Mouse (Mus musculus) hindbrain, embryonic 16.5 days (tissue): ENCODE data around the gene 3110082J24Rik. TPM values are rescaled to one million over a fixed set of nuclear protein-coding genes. Genes with fewer than 3 reads are reported as not detected.

Experiments used
- ATAC-seq: fragments of 200-750 bp; cut with Nextera tagmentation; 2 replicates; pipeline ENCODE4 v1.8.0; 2017; ENCODE audit warnings: moderate TSS enrichment, moderate library complexity
- H3K27ac ChIP-seq: fragments of 300-500 bp; sonication (generic); 2 replicates; pipeline ENCODE4 v1.5.1; 2014; ENCODE audit warnings: low read depth, mild to moderate bottlenecking, control low read depth, low read length, moderate library complexity
- H3K27me3 ChIP-seq: fragments of 300-500 bp; sonication (generic); replicated peaks from 2 replicates; pipeline ENCODE4 v1.6.1; 2014; ENCODE audit warnings: low read length; ENCODE audit not compliant: control insufficient read depth, insufficient read depth
- H3K36me3 ChIP-seq: fragments of 300-500 bp; sonication (generic); 2 replicates; pipeline ENCODE4 v1.6.1; 2014; ENCODE audit warnings: mild to moderate bottlenecking, low read length, moderate library complexity, mixed read lengths; ENCODE audit not compliant: control insufficient read depth, insufficient read depth
- H3K4me1 ChIP-seq: fragments of 300-500 bp; sonication (generic); 2 replicates; pipeline ENCODE4 v1.6.1; 2014; ENCODE audit warnings: low read depth, low read length; ENCODE audit not compliant: control insufficient read depth, insufficient read depth
- H3K4me2 ChIP-seq: fragments of 300-500 bp; sonication (generic); 2 replicates; pipeline ENCODE4 v1.6.1; 2014; ENCODE audit warnings: mild to moderate bottlenecking, low read length, control low read depth, moderate library complexity
- H3K4me3 ChIP-seq: fragments of 300-500 bp; sonication (generic); 2 replicates; pipeline ENCODE4 v1.5.1; 2014; ENCODE audit warnings: mild to moderate bottlenecking, low read length, control low read depth, moderate library complexity
- H3K9ac ChIP-seq: fragments of 300-500 bp; sonication (generic); 2 replicates; pipeline ENCODE4 v1.6.1; 2014; ENCODE audit warnings: low read depth, mild to moderate bottlenecking, control low read depth, low read length, moderate library complexity
- H3K9me3 ChIP-seq: fragments of 300-500 bp; sonication (generic); 2 replicates; pipeline ENCODE4 v1.6.1; 2014; ENCODE audit warnings: mild to moderate bottlenecking, low read length, moderate library complexity; ENCODE audit not compliant: control insufficient read depth
- WGBS: fragments of 180-500 bp; shearing (Covaris S2); extraction: QIAGEN DNeasy Blood & Tissue Kit; methylation state at CpG from one replicate; pipeline ENCODE4 v1.1.7; 2014; 5-methylcytosine and 5-hydroxymethylcytosine counted together
- polyA plus RNA-seq: library from polyadenylated mRNA; unstranded; fragments of >200 nt; fragmentation: Nextera tagmentation; extraction: Ambion mirVana; gene quantifications from 2 replicates; pipeline ENCODE4 v1.2.1, GENCODE M21; 2015

3110082J24Rik gene
- polyA plus RNA-seq, 1 experiment from 2014 or later = 4.6 TPM

DNA sequence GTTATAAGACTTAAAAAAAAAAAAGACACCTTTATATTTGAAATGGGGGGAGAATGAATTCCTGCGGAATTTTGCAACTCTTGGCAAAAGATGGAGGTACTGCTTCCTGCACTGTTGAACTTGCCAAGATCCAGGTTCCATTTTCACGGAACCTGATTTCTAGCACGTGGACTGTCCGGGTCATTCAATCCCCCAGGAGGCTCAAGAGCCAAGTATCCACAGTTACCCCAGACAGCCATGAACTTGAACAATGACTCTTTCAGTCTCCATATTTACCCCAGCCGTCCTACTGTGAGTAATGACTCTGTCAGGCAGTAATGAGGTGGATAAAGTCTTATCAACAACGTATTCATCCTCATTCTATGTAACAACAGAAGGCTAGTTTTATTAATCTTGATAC, 40.6 kb upstream of the 3110082J24Rik start:
- Histone ChIP-seq H3K27me3 (no peaks in the 10 kb centered on the region), H3K9ac (no peak overlapping the region), H3K4me2 (no peak overlapping the region), H3K4me3 (no peak overlapping the region), H3K4me1 (peaks cover under 1% of the 10 kb centered on the region; the same call in 1 of the 2 replicates), H3K27ac (no peak overlapping the region), H3K36me3 (peaks cover 35% of the 10 kb centered on the region), H3K9me3 (no peaks in the 10 kb centered on the region)
- ATAC-seq = no peak
- 81% methylated on average over 6 of the region's 6 CpGs for WGBS

- no peaks in the 10 kb centered on the region for H3K4me1 ChIP-seq
- H3K4me3 ChIP-seq = no peak overlapping the region
- H3K27ac ChIP-seq = no peak overlapping the region
- no peak overlapping the region for H3K4me2 ChIP-seq
- H3K36me3 ChIP-seq = peaks cover 43% of the 10 kb centered on the region
- WGBS = 95% methylated on average over 4 of the region's 4 CpGs
- no peaks in the 10 kb centered on the region for H3K9me3 ChIP-seq
- ATAC-seq = no peak
- H3K27me3 ChIP-seq = no peaks in the 10 kb centered on the region
- H3K9ac ChIP-seq = no peak overlapping the region
Measured at GRCm38 (mm10) chr5:30138193-30138592, 32.3 kb upstream of the 3110082J24Rik start.

DNA sequence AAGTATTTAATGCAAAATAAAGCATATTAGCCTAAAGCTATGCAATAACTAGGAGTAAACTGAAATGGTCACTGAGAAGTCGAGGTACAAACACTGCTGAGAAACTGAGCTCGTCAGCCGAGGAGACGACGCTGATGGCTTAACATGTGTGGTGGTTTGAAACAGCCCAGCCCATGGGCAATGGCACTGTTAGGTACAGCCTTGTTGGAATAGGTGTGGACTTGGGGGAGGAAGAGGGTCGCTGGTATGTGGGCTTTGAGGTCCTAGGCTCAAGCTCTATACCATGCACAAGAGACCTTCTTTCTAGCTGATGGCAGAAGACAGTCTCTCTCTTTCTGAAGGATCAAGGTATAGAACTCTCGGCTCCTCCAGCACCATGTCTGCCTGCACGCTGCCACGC, 31.4 kb upstream of the 3110082J24Rik start:
- Histone ChIP-seq H3K9me3 (no peaks in the 10 kb centered on the region), H3K4me1 (no peaks in the 10 kb centered on the region), H3K27me3 (no peaks in the 10 kb centered on the region), H3K4me2 (no peak overlapping the region), H3K4me3 (no peak overlapping the region), H3K27ac (no peak overlapping the region), H3K36me3 (peaks cover 40% of the 10 kb centered on the region), H3K9ac (no peak overlapping the region)
- no peak for ATAC-seq
- 90% methylated on average over 8 of the region's 9 CpGs for WGBS

GRCm38 (mm10) chr5:30135711-30136231, 29.9 kb upstream of the 3110082J24Rik start:
- no peak overlapping the region for H3K4me3 ChIP-seq
- no peaks in the 10 kb centered on the region for H3K9me3 ChIP-seq
- H3K27me3 ChIP-seq = no peaks in the 10 kb centered on the region
- 96% methylated on average over 11 of the region's 11 CpGs for WGBS
- H3K27ac ChIP-seq = no peak overlapping the region
- no peak overlapping the region for H3K4me2 ChIP-seq
- H3K36me3 ChIP-seq = peaks cover 41% of the 10 kb centered on the region
- no peak overlapping the region for H3K9ac ChIP-seq
- H3K4me1 ChIP-seq = no peaks in the 10 kb centered on the region
- ATAC-seq = no peak

- Histone ChIP-seq H3K27ac (no peak overlapping the region), H3K9me3 (no peaks in the 10 kb centered on the region), H3K27me3 (no peaks in the 10 kb centered on the region), H3K4me3 (no peak overlapping the region), H3K9ac (no peak overlapping the region), H3K36me3 (peaks cover 47% of the 10 kb centered on the region), H3K4me1 (no peaks in the 10 kb centered on the region), H3K4me2 (no peak overlapping the region)
- 98% methylated on average over 2 of the region's 2 CpGs for WGBS
- ATAC-seq = no peak
Measured at GRCm38 (mm10) chr5:30132173-30132572, 26.3 kb upstream of the 3110082J24Rik start.

DNA sequence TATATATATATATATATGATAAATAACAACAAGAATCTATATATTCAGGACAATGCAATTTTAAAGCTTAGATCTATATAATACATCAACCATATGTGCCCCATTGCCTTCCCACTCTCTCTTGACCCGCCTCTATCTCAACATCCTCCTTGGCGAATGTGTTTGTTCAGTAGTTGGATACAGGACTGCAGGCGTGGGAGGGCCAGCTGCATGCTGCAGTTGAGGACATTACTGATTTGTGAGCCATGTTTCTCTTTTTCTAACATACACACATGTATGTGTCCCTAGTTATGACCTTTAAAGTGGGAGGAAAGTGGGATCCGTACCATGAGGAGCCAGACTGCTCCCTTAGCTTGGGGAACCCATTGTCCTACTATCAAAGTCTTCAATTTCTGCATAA, 25.4 kb upstream of the 3110082J24Rik start:
- Histone ChIP-seq H3K27me3 (no peaks in the 10 kb centered on the region), H3K36me3 (peaks cover 47% of the 10 kb centered on the region), H3K4me2 (no peak overlapping the region), H3K4me3 (no peak overlapping the region), H3K9ac (no peak overlapping the region), H3K27ac (no peak overlapping the region), H3K9me3 (no peaks in the 10 kb centered on the region), H3K4me1 (no peaks in the 10 kb centered on the region)
- WGBS = 92% methylated on average over 4 of the region's 4 CpGs
- ATAC-seq = no peak

GRCm38 (mm10) chr5:30128680-30129079, 22.8 kb upstream of the 3110082J24Rik start:
- 93% methylated on average over 6 of the region's 6 CpGs for WGBS

GRCm38 (mm10) chr5:30127921-30128597, 22.2 kb upstream of the 3110082J24Rik start:
- WGBS = 91% methylated on average over 13 of the region's 13 CpGs
- Histone ChIP-seq H3K27me3 (no peaks in the 10 kb centered on the region), H3K9me3 (no peaks in the 10 kb centered on the region), H3K4me3 (no peak overlapping the region), H3K36me3 (peaks cover 52% of the 10 kb centered on the region), H3K4me2 (no peak overlapping the region), H3K9ac (no peak overlapping the region), H3K27ac (no peak overlapping the region), H3K4me1 (no peaks in the 10 kb centered on the region)
- ATAC-seq = no peak

More at GRCm38 (mm10) chr5:30128680-30129079, 22.8 kb upstream of the 3110082J24Rik start:
- no peak overlapping the region for H3K9ac ChIP-seq
- no peaks in the 10 kb centered on the region for H3K27me3 ChIP-seq
- ATAC-seq = no peak
- H3K27ac ChIP-seq = no peak overlapping the region
- no peaks in the 10 kb centered on the region for H3K4me1 ChIP-seq
- no peak overlapping the region for H3K4me3 ChIP-seq
- no peaks in the 10 kb centered on the region for H3K9me3 ChIP-seq
- H3K36me3 ChIP-seq = peaks cover 51% of the 10 kb centered on the region
- H3K4me2 ChIP-seq = no peak overlapping the region

DNA sequence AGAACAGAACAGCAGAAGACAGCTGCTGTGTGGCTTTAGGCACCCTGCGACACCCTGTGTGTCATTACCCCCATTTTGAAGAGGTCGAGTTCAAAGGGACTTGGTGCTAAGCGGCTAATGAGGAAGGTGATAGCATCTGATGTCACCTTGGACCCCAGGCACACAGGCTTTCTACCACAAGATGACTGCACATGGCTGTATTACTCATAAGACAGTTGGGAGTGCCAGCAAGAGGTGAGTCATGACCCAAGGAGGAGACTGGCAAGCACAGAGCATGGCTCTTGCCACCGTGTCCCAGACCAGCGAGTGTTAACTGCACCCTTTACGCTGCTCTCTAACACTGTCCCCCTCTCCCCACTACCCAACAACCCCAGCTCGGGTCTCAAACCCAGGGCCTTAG, 20.9 kb upstream of the 3110082J24Rik start:
- Histone ChIP-seq H3K9me3 (no peaks in the 10 kb centered on the region), H3K27ac (no peak overlapping the region), H3K4me3 (no peak overlapping the region), H3K4me1 (no peaks in the 10 kb centered on the region), H3K9ac (no peak overlapping the region), H3K27me3 (no peaks in the 10 kb centered on the region), H3K4me2 (no peak overlapping the region), H3K36me3 (peaks cover 58% of the 10 kb centered on the region)
- no peak for ATAC-seq
- 92% methylated on average over 7 of the region's 7 CpGs for WGBS
